Mouse (Mus musculus) CH12.LX (cell line): ENCODE data around the gene Rfxank. TPM values are rescaled to one million over a fixed set of nuclear protein-coding genes. Genes with fewer than 3 reads are reported as not detected.

Experiments
- DNase-seq: peaks from one replicate; pipeline ENCODE4 v3.0.0-alpha.2; 2013; ENCODE audit errors: extremely low read depth
- H3K27ac ChIP-seq: 2 replicates; pipeline ENCODE4 v1.5.1; 2012; ENCODE audit warnings: low read depth, mild to moderate bottlenecking, control low read depth, moderate library complexity; ENCODE audit not compliant: insufficient read depth
- H3K27me3 ChIP-seq: replicated peaks from 2 replicates; pipeline ENCODE3; 2012; ENCODE audit warnings: inconsistent platforms
- H3K36me3 ChIP-seq, 2 experiments: replicated peaks in 1 of 2; 2 replicates each; pipeline versions ENCODE3 to v1.6.1; 2012; ENCODE audit warnings: inconsistent platforms in 1 of 2, low read length in 1 of 2, mild to moderate bottlenecking in 1 of 2, mixed read lengths in 1 of 2, moderate library complexity in 1 of 2; ENCODE audit not compliant: control insufficient read depth in 1 of 2, insufficient read depth in 1 of 2
- H3K4me1 ChIP-seq, 2 experiments: 2 replicates each; pipeline ENCODE4 v1.6.1; 2012; ENCODE audit warnings: inconsistent platforms in 1 of 2, moderate library complexity in 1 of 2; ENCODE audit not compliant: insufficient read depth in 2 of 2, control insufficient read depth in 1 of 2
- H3K4me2 ChIP-seq: 2 replicates; pipeline ENCODE4 v1.6.1; 2012; ENCODE audit warnings: low read depth, mild to moderate bottlenecking, control low read depth; ENCODE audit not compliant: poor library complexity, insufficient read depth, severe bottlenecking
- H3K4me3 ChIP-seq, 3 experiments: fragments of 150-350 bp in 1 of 3; sonication (generic) in 1 of 3; replicated peaks in 1 of 3; 2 replicates each; pipeline versions ENCODE3 to v1.5.1; 2011 to 2012; ENCODE audit warnings: low read depth in 2 of 3, low read length in 2 of 3, mild to moderate bottlenecking in 2 of 3, moderate library complexity in 2 of 3, control low read depth in 1 of 3, improper control_type of control experiment in 1 of 3, inconsistent platforms in 1 of 3, mixed read lengths in 1 of 3; ENCODE audit not compliant: poor library complexity in 1 of 3
- H3K79me2 ChIP-seq: replicated peaks from 2 replicates; pipeline ENCODE4 v1.6.1; 2012; ENCODE audit warnings: mild to moderate bottlenecking, moderate library complexity; ENCODE audit not compliant: control insufficient read depth, poor library complexity, insufficient read depth, severe bottlenecking; ENCODE audit errors: extremely low read depth
- H3K9ac ChIP-seq: 2 replicates; pipeline ENCODE4 v1.6.1; 2012; ENCODE audit warnings: low read depth, mild to moderate bottlenecking, control low read depth, moderate library complexity; ENCODE audit not compliant: insufficient read depth
- H3K9me3 ChIP-seq: replicated peaks from 2 replicates; pipeline ENCODE3; 2012; ENCODE audit warnings: low read length, inconsistent platforms, mixed read lengths
- BHLHE40 ChIP-seq: IDR thresholded peaks from 2 replicates; pipeline ENCODE4 v1.6.1; 2011; ENCODE audit warnings: mild to moderate bottlenecking, low read depth, low read length, improper control_type of control experiment
- CHD1 ChIP-seq: IDR thresholded peaks from 2 replicates; pipeline ENCODE4 v1.6.1; 2012; ENCODE audit warnings: low read depth, low read length, improper control_type of control experiment, inconsistent platforms
- CHD2 ChIP-seq: IDR thresholded peaks from 2 replicates; pipeline ENCODE4 v1.6.1; 2011; ENCODE audit warnings: low read length, improper control_type of control experiment
- CTCF ChIP-seq, 2 experiments: IDR thresholded peaks in 1 of 2; conservative IDR thresholded peaks in 1 of 2; 2 replicates each; pipeline ENCODE4 v1.5.1; 2011 to 2012; ENCODE audit warnings: low read depth in 2 of 2, low read length in 2 of 2, improper control_type of control experiment in 1 of 2, inconsistent platforms in 1 of 2, mild to moderate bottlenecking in 1 of 2, moderate library complexity in 1 of 2
- ELF1 ChIP-seq: IDR thresholded peaks from 2 replicates; pipeline ENCODE4 v1.6.1; 2014; ENCODE audit warnings: low read depth, mild to moderate bottlenecking, inconsistent platforms, low read length, improper control_type of control experiment
- EP300 ChIP-seq: IDR thresholded peaks from 2 replicates; pipeline ENCODE4 v1.6.1; 2011; ENCODE audit warnings: low read length, improper control_type of control experiment
- ETS1 ChIP-seq: conservative IDR thresholded peaks from 2 replicates; pipeline ENCODE4 v1.6.1; 2012; ENCODE audit warnings: low read depth, mild to moderate bottlenecking, inconsistent platforms, low read length, improper control_type of control experiment, moderate library complexity
- HCFC1 ChIP-seq: IDR thresholded peaks from 2 replicates; pipeline ENCODE4 v1.6.1; 2012; ENCODE audit warnings: low read depth, mild to moderate bottlenecking, inconsistent platforms, low read length, improper control_type of control experiment
- IRF4 ChIP-seq: IDR thresholded peaks from 2 replicates; pipeline ENCODE4 v1.6.1; 2014; ENCODE audit warnings: low read depth, mild to moderate bottlenecking, inconsistent platforms, low read length, improper control_type of control experiment
- JUN ChIP-seq: IDR thresholded peaks from 2 replicates; pipeline ENCODE4 v1.6.1; 2011; ENCODE audit warnings: low read depth, mild to moderate bottlenecking, low read length, improper control_type of control experiment, moderate library complexity; ENCODE audit not compliant: insufficient read depth
- JUND ChIP-seq: conservative IDR thresholded peaks from 2 replicates; pipeline ENCODE4 v1.6.1; 2011; ENCODE audit warnings: low read depth, low read length, improper control_type of control experiment
- KAT2A ChIP-seq: IDR thresholded peaks from 2 replicates; pipeline ENCODE4 v1.6.1; 2012; ENCODE audit warnings: low read length, improper control_type of control experiment, inconsistent platforms; ENCODE audit not compliant: insufficient replicate concordance
- MAFK ChIP-seq: IDR thresholded peaks from 2 replicates; pipeline ENCODE4 v1.6.1; 2011; ENCODE audit warnings: low read length, improper control_type of control experiment; ENCODE audit not compliant: insufficient replicate concordance
- MAX ChIP-seq: IDR thresholded peaks from 2 replicates; pipeline ENCODE4 v1.6.1; 2011; ENCODE audit warnings: low read length, improper control_type of control experiment
- MAZ ChIP-seq: IDR thresholded peaks from 2 replicates; pipeline ENCODE4 v1.6.1; 2012; ENCODE audit warnings: low read depth, mild to moderate bottlenecking, inconsistent platforms, low read length, improper control_type of control experiment, moderate library complexity
- MEF2A ChIP-seq: IDR thresholded peaks from 2 replicates; pipeline ENCODE4 v1.6.1; 2014; ENCODE audit warnings: low read depth, mild to moderate bottlenecking, inconsistent platforms, low read length, improper control_type of control experiment, borderline replicate concordance
- MXI1 ChIP-seq: IDR thresholded peaks from 2 replicates; pipeline ENCODE4 v1.6.1; 2011; ENCODE audit warnings: mild to moderate bottlenecking, low read depth, low read length, improper control_type of control experiment
- MYC ChIP-seq: IDR thresholded peaks from 2 replicates; pipeline ENCODE4 v1.6.1; 2011; ENCODE audit warnings: low read depth, mild to moderate bottlenecking, improper control_type of control experiment, low read length
- POLR2AphosphoS2 ChIP-seq: IDR thresholded peaks from 2 replicates; pipeline ENCODE4 v1.6.1; 2011; ENCODE audit warnings: low read depth, low read length, improper control_type of control experiment
- RAD21 ChIP-seq: IDR thresholded peaks from 2 replicates; pipeline ENCODE4 v1.6.1; 2011; ENCODE audit warnings: low read depth, mild to moderate bottlenecking, low read length, improper control_type of control experiment, moderate library complexity
- RCOR1 ChIP-seq: conservative IDR thresholded peaks from 2 replicates; pipeline ENCODE4 v1.6.1; 2012; ENCODE audit warnings: low read depth, mild to moderate bottlenecking, inconsistent platforms, low read length, improper control_type of control experiment
- SIN3A ChIP-seq: IDR thresholded peaks from 2 replicates; pipeline ENCODE4 v1.6.1; 2012; ENCODE audit warnings: low read length, improper control_type of control experiment, inconsistent platforms
- SMC3 ChIP-seq: IDR thresholded peaks from 2 replicates; pipeline ENCODE4 v1.6.1; 2011; ENCODE audit warnings: low read depth, low read length, improper control_type of control experiment
- TBP ChIP-seq: conservative IDR thresholded peaks from 2 replicates; pipeline ENCODE4 v1.6.1; 2011; ENCODE audit warnings: low read depth, low read length, improper control_type of control experiment
- TCF12 ChIP-seq: IDR thresholded peaks from 2 replicates; pipeline ENCODE4 v1.6.1; 2014; ENCODE audit warnings: low read depth, mild to moderate bottlenecking, inconsistent platforms, low read length, improper control_type of control experiment
- ZKSCAN1 ChIP-seq: IDR thresholded peaks from 2 replicates; pipeline ENCODE4 v1.6.1; 2012; ENCODE audit warnings: low read depth, inconsistent platforms, low read length, improper control_type of control experiment, borderline replicate concordance
- ZNF384 ChIP-seq: IDR thresholded peaks from 2 replicates; pipeline ENCODE4 v1.6.1; 2012; ENCODE audit warnings: low read depth, low read length, improper control_type of control experiment, inconsistent platforms
- dilution Hi-C: fragments of 300-500 bp; cut with MboI; formaldehyde crosslinking; loops from 2 replicates; pipeline ENCODE4 v1.14.3; 2020; ENCODE audit warnings: low sequenced_read_pairs; ENCODE audit not compliant: extremely low pct_unique_long_range_greater_than_20kb, extremely low pct_ligation_motif_present
- in situ Hi-C: fragments of 300-500 bp; cut with MboI; formaldehyde crosslinking; loops from 3 replicates; pipeline ENCODE4 v1.14.3; 2019; ENCODE audit warnings: low sequenced_read_pairs, low pct_ligation_motif_present, low pct_unique_long_range_greater_than_20kb, mixed read lengths
- polyA plus RNA-seq: library from polyadenylated mRNA; unstranded; fragments of >175 nt; gene quantifications from 2 replicates; pipeline ENCODE4 v1.2.1, GENCODE M21; 2012; ENCODE audit warnings: low read depth; ENCODE audit not compliant: insufficient read length
- total RNA-seq, 2 experiments: library from RNA; depleted of rRNA; stranded (reverse); fragments of 300-350 nt in 1 of 2; fragments of >200 nt in 1 of 2; gene quantifications; 2 replicates each; pipeline ENCODE4 v1.2.3; 2012 to 2014

Gene Rfxank
- total and polyA plus RNA-seq, 3 experiments, result 12.3 to 17.2 (median 13.4) TPM

- no peak; the same call in 1 of the 2 replicates for TF ChIP-seq MXI1
- TF ChIP-seq CHD1, result no peak
- TF ChIP-seq RCOR1, result peak; percentile 97
- TF ChIP-seq EP300, result peak; percentile 94
- peak; percentile 80 for TF ChIP-seq ETS1
- TF ChIP-seq MEF2A, result peak; percentile 75; the same call in 1 of the 2 replicates
- TF ChIP-seq SIN3A, result peak; percentile 53; the same call in 1 of the 2 replicates
- TF ChIP-seq MYC, result peak; percentile 91
- 0 out of 2 replicates have a peak, but pooled peaks have one; percentile 40 for TF ChIP-seq MAZ
- TF ChIP-seq ZNF384, result 0 out of 2 replicates have a peak, but pooled peaks have one; percentile 35
- peak; percentile 84 for TF ChIP-seq IRF4
- TF ChIP-seq ELF1, result peak; percentile 70
- TF ChIP-seq HCFC1, result 0 out of 2 replicates have a peak, but pooled peaks have one; percentile 11
- no peak for TF ChIP-seq MAFK
- TF ChIP-seq JUN, result no peak; the same call in 1 of the 2 replicates
- TF ChIP-seq JUND, result no peak
- no peak for TF ChIP-seq POLR2AphosphoS2
- no peak for TF ChIP-seq KAT2A
- TF ChIP-seq MAX, result peak; percentile 63; the same call in 1 of the 2 replicates
- TF ChIP-seq ZKSCAN1, result no peak
- TF ChIP-seq, all 38 proteins: peak for 18
These were observed 28.5 kb downstream of the Rfxank start (continued) for GRCm38 (mm10) chr8:70110451-70110850.

- Histone ChIP-seq H3K9me3 (no peaks in the 10 kb centered on the region), H3K9ac (no peak overlapping the region), H3K4me2 (peak overlapping the region; percentile 25), H3K27me3 (no peaks in the 10 kb centered on the region), H3K4me3 (no peak overlapping the region), H3K79me2 (no peaks in the 10 kb centered on the region), H3K36me3 (peaks cover 0 to 60% of the 10 kb centered on the region in 2 experiments), H3K4me1 (peaks cover 8 to 58% of the 10 kb centered on the region in 2 experiments), H3K27ac (no peak overlapping the region)
- in situ Hi-C loops, result no loop called here
- dilution Hi-C loops, result no loop called here
- no peak for DNase-seq
- TF ChIP-seq CHD2, result no peak
- no peak for TF ChIP-seq RAD21
- TF ChIP-seq MAZ, result no peak
- TF ChIP-seq TBP, result no peak
- TF ChIP-seq CTCF (conservative IDR thresholded peaks at IDR 0.05 in 1 of 2, IDR thresholded peaks at IDR 0.05 in 1 of 2; ENCODE audit: low read depth in 2 of 2, low read length in 2 of 2), result no peak; a peak in 1 of 4 replicates
- no peak for TF ChIP-seq TCF12
- TF ChIP-seq SMC3, result no peak
- no peak for TF ChIP-seq BHLHE40
- no peak for TF ChIP-seq POLR2AphosphoS2
- no peak for TF ChIP-seq CHD1
- no peak for TF ChIP-seq EP300
- TF ChIP-seq ELF1, result no peak
- TF ChIP-seq RCOR1, result no peak
These were observed 34.0 kb downstream of the Rfxank start for GRCm38 (mm10) chr8:70104922-70105321.
